Comparison of ENCODE assay signal across 27 mouse cellular contexts in genomic region chr3:60096941-60097340, GRCm38 (mm10). TPM values are rescaled to one million over a fixed set of nuclear protein-coding genes. Genes with fewer than 3 reads are reported as not detected.
"Had no signal": no experiment of that assay in that cellular context is flagged by ENCODE, and none has a peak within 500 bp of the region (broad histone marks: within the 10 kb centered on the region; RNA-seq: fewer than 3 reads in every experiment).

No protein-coding gene starts in this region.

- H3K9me3 ChIP-seq: liver, embryonic 12.5 days; liver, embryonic 15.5 days; lung, embryonic 15.5 days; megakaryocyte, embryonic 14.5 days; neural tube, embryonic 12.5 days; neural tube, embryonic 15.5 days had no signal

- H3K4me2 ChIP-seq: liver, embryonic 12.5 days; liver, embryonic 15.5 days; lung, embryonic 15.5 days; midbrain, embryonic 11.5 days; neural tube, embryonic 12.5 days; neural tube, embryonic 15.5 days had no signal

- DNase-seq: kidney, adult 2 months; kidney, postnatal 25 days; layer of hippocampus, adult 9-11 months; layer of hippocampus, postnatal 36 days; lung, adult 18-20 months; lung, postnatal 10 days; lung, postnatal 4 days; midbrain, embryonic 14.5 days; right cerebral cortex, adult 18-20 months; thymus, adult 2 months; thymus, postnatal 14 days; thymus, postnatal 4 days had no signal

- H3K27me3 ChIP-seq: liver, embryonic 12.5 days; liver, embryonic 15.5 days; lung, embryonic 15.5 days; megakaryocyte, embryonic 14.5 days; neural tube, embryonic 12.5 days; neural tube, embryonic 15.5 days had no signal

- ATAC-seq: liver, embryonic 12.5 days had no signal

- H3K27ac ChIP-seq: kidney, postnatal 0 days; layer of hippocampus, adult 2 months; left cerebral cortex, adult 2 months; liver, embryonic 12.5 days; liver, embryonic 15.5 days; lung, embryonic 15.5 days; neural tube, embryonic 12.5 days; neural tube, embryonic 15.5 days; stomach, postnatal 0 days had no signal

- H3K4me3 ChIP-seq: layer of hippocampus, adult 2 months; left cerebral cortex, adult 2 months; liver, embryonic 12.5 days; liver, embryonic 15.5 days; lung, embryonic 15.5 days; megakaryocyte, embryonic 14.5 days; neural tube, embryonic 12.5 days; neural tube, embryonic 15.5 days had no signal

- H3K4me1 ChIP-seq: neural tube, embryonic 12.5 days; neural tube, embryonic 15.5 days had no signal

- H3K9ac ChIP-seq: liver, embryonic 12.5 days; liver, embryonic 15.5 days; lung, embryonic 15.5 days; neural tube, embryonic 12.5 days; neural tube, embryonic 15.5 days had no signal

- H3K36me3 ChIP-seq: liver, embryonic 12.5 days; liver, embryonic 15.5 days; lung, embryonic 15.5 days; neural tube, embryonic 12.5 days; neural tube, embryonic 15.5 days had no signal

RNA-seq across cellular contexts. Expression of gene Sucnr1, which starts 15.3 kb away (rescaled TPM):
- total RNA-seq: layer of hippocampus, adult 2 months; layer of hippocampus, postnatal 36 days; left cerebral cortex, adult 2 months; left cerebral cortex, postnatal 10 days; left cerebral cortex, postnatal 36 days had no signal
- polyA plus RNA-seq: limb, embryonic 11.5 days; liver, embryonic 12.5 days; midbrain, embryonic 14.5 days; neural tube, embryonic 12.5 days; neural tube, embryonic 15.5 days; stomach, embryonic 14.5 days had no signal
